Mouse (Mus musculus) heart, postnatal 0 days (tissue): ENCODE data around the gene Fbxo31. TPM values are rescaled to one million over a fixed set of nuclear protein-coding genes. Genes with fewer than 3 reads are reported as not detected.

Experiments used
- ATAC-seq: fragments of 200-750 bp; cut with Nextera tagmentation; 2 replicates; pipeline ENCODE4 v1.8.0; 2017; ENCODE audit warnings: low read depth, moderate number of reproducible peaks, moderate library complexity; ENCODE audit not compliant: insufficient read depth
- DNase-seq: peaks from one replicate; pipeline ENCODE4 v3.0.0-alpha.2; 2016; ENCODE audit warnings: low spot score
- H3K27ac ChIP-seq: fragments of 300-500 bp; sonication (generic); 2 replicates; pipeline ENCODE4 v1.5.1; 2014; ENCODE audit warnings: low read depth, mild to moderate bottlenecking
- H3K27me3 ChIP-seq: fragments of 300-500 bp; sonication (generic); 2 replicates; pipeline ENCODE4 v1.6.1; 2014; ENCODE audit warnings: low read length, mixed read lengths; ENCODE audit not compliant: control insufficient read depth, insufficient read depth
- H3K36me3 ChIP-seq: fragments of 300-500 bp; sonication (generic); replicated peaks from 2 replicates; pipeline ENCODE4 v1.6.1; 2014; ENCODE audit warnings: low read length, mixed read lengths; ENCODE audit not compliant: control insufficient read depth, insufficient read depth
- H3K4me1 ChIP-seq: fragments of 300-500 bp; sonication (generic); 2 replicates; pipeline ENCODE4 v1.6.1; 2014; ENCODE audit warnings: antibody characterized with exemption; ENCODE audit not compliant: control insufficient read depth, insufficient read depth
- H3K4me2 ChIP-seq: fragments of 300-500 bp; sonication (generic); 2 replicates; pipeline ENCODE4 v1.6.1; 2014; ENCODE audit warnings: low read depth, mild to moderate bottlenecking, low read length, moderate library complexity
- H3K4me3 ChIP-seq: fragments of 300-500 bp; sonication (generic); 2 replicates; pipeline ENCODE4 v1.5.1; 2014; ENCODE audit warnings: low read depth, low read length
- H3K9ac ChIP-seq: fragments of 300-500 bp; sonication (generic); replicated peaks from 2 replicates; pipeline ENCODE4 v1.6.1; 2014; ENCODE audit warnings: low read depth, low read length, mixed read lengths
- H3K9me3 ChIP-seq: fragments of 300-500 bp; sonication (generic); replicated peaks from 2 replicates; pipeline ENCODE4 v1.6.1; 2016; ENCODE audit warnings: low read length; ENCODE audit not compliant: control insufficient read depth
- CTCF ChIP-seq: IDR thresholded peaks from 2 replicates; pipeline ENCODE4 v1.5.1; 2016; ENCODE audit warnings: antibody characterized with exemption, control low read depth, low read depth
- EP300 ChIP-seq: IDR thresholded peaks from 2 replicates; pipeline ENCODE4 v1.6.1; 2016; ENCODE audit warnings: antibody characterized with exemption, low read depth
- WGBS: fragments of 180-500 bp; shearing (Covaris S2); extraction: QIAGEN DNeasy Blood & Tissue Kit; methylation state at CpG from one replicate; pipeline ENCODE4 v1.1.7; 2014; 5-methylcytosine and 5-hydroxymethylcytosine counted together
- polyA plus RNA-seq: library from polyadenylated mRNA; unstranded; fragments of >200 nt; fragmentation: Nextera tagmentation; extraction: Ambion mirVana; gene quantifications from 2 replicates; pipeline ENCODE4 v1.2.1, GENCODE M21; 2015
- total RNA-seq: library from RNA; depleted of rRNA; stranded (reverse); fragments of >200 nt; gene quantifications from 2 replicates; pipeline ENCODE4 v1.2.3, GENCODE M21; 2014; ENCODE audit warnings: low replicate concordance; rRNA removed

Fbxo31 gene
- total and polyA plus RNA-seq, 2 experiments from 2014 or later, result 12.7 to 28.9 TPM

- Histone ChIP-seq H3K27me3 (peaks cover 5% of the 10 kb centered on the region; the same call in 1 of the 2 replicates), H3K9me3 (no peaks in the 10 kb centered on the region), H3K9ac (no peak overlapping the region), H3K4me2 (no peak overlapping the region), H3K4me1 (0 out of 2 replicates have a peak, but pooled peaks cover 2% of the 10 kb centered on the region), H3K4me3 (no peak overlapping the region), H3K27ac (no peak overlapping the region), H3K36me3 (no peaks in the 10 kb centered on the region)
- no peak for DNase-seq
- TF ChIP-seq CTCF (no peak), EP300 (no peak)
- ATAC-seq, result no peak; the same call in 1 of the 2 replicates
- WGBS, result 47% methylated on average over 6 of the region's 6 CpGs
These were observed 51.6 kb downstream of the Fbxo31 start for GRCm38 (mm10) chr8:121526811-121527550.

- no peak overlapping the region for H3K9ac ChIP-seq
- H3K36me3 ChIP-seq, result no peaks in the 10 kb centered on the region
- no peaks in the 10 kb centered on the region for H3K9me3 ChIP-seq
- TF ChIP-seq EP300 (no peak), CTCF (no peak)
- H3K4me1 ChIP-seq, result 0 out of 2 replicates have a peak, but pooled peaks cover 2% of the 10 kb centered on the region
- no peak overlapping the region for H3K27ac ChIP-seq
- no peaks in the 10 kb centered on the region for H3K27me3 ChIP-seq
- no peak overlapping the region for H3K4me3 ChIP-seq
- DNase-seq (no peak), ATAC-seq (no peak)
- H3K4me2 ChIP-seq, result no peak overlapping the region
- 60% methylated on average over 18 of the region's 18 CpGs for WGBS
These were observed 53.3 kb downstream of the Fbxo31 start for GRCm38 (mm10) chr8:121525111-121525818.

- H3K27ac ChIP-seq, result no peak overlapping the region
- H3K9me3 ChIP-seq, result no peaks in the 10 kb centered on the region
- no peaks in the 10 kb centered on the region for H3K4me1 ChIP-seq
- no peak overlapping the region for H3K4me3 ChIP-seq
- TF ChIP-seq EP300, result no peak
- TF ChIP-seq CTCF, result peak; percentile 98
- DNase-seq, result peak; percentile 54
- no peaks in the 10 kb centered on the region for H3K36me3 ChIP-seq
- 4% methylated on average over 12 of the region's 12 CpGs for WGBS
- peak; percentile 78 for ATAC-seq
- H3K4me2 ChIP-seq, result no peak overlapping the region
- peaks cover 25% of the 10 kb centered on the region for H3K27me3 ChIP-seq
- H3K9ac ChIP-seq, result no peak overlapping the region
These were observed 65.2 kb downstream of the Fbxo31 start for GRCm38 (mm10) chr8:121513429-121513828.

GRCm38 (mm10) chr8:121511751-121512150, 66.9 kb downstream of the Fbxo31 start:
- Histone ChIP-seq H3K9ac (no peak overlapping the region), H3K4me2 (no peak overlapping the region), H3K4me3 (no peak overlapping the region), H3K36me3 (no peaks in the 10 kb centered on the region), H3K4me1 (no peaks in the 10 kb centered on the region), H3K27me3 (peaks cover 25% of the 10 kb centered on the region), H3K27ac (no peak overlapping the region), H3K9me3 (no peaks in the 10 kb centered on the region)
- no peak for TF ChIP-seq CTCF
- no peak for TF ChIP-seq EP300
- 64% methylated on average over 9 of the region's 9 CpGs for WGBS
- ATAC-seq, result no peak
- DNase-seq, result no peak

Other genes starting within 250 kb of the Fbxo31 start
- not detected in 2 replicates for gene 1700018B08Rik, start 34.5 kb downstream of the Fbxo31 start, total RNA-seq
- not detected in 2 replicates for gene 1700018B08Rik, start 34.5 kb downstream of the Fbxo31 start, polyA plus RNA-seq
- 186 and 191 TPM in 2 replicates for gene Map1lc3b, start 11.6 kb upstream of the Fbxo31 start, total RNA-seq
- 313 and 342 TPM in 2 replicates for gene Map1lc3b, start 11.6 kb upstream of the Fbxo31 start, polyA plus RNA-seq
- 18.1 and 20.4 TPM in 2 replicates for gene Zcchc14, start 74.1 kb upstream of the Fbxo31 start, total RNA-seq
- 4.8 and 5.6 TPM in 2 replicates for gene Zcchc14, start 74.1 kb upstream of the Fbxo31 start, polyA plus RNA-seq
- not detected in 2 replicates for gene Jph3, start 150.8 kb upstream of the Fbxo31 start, total RNA-seq
- gene Jph3, start 150.8 kb upstream of the Fbxo31 start, polyA plus RNA-seq, result 0.03 and 0.07 TPM in 2 replicates